Mouse (Mus musculus): ENCODE measurements at regions not wholly inside any gene's neighbourhood (a gene's known extent, or its start where the extent isn't known, plus 50 kb on each side); places are given as distances from the start of the nearest gene placed in this dataset.

- TF ChIP-seq GATA1 (IDR thresholded peaks at IDR 0.05; ENCODE audit: borderline replicate concordance, low read length), result no peak
- TF ChIP-seq FLI1 (IDR thresholded peaks at IDR 0.05; ENCODE audit: low read length), result no peak
These were observed 90.9 kb downstream of the Cdc7 start for GRCm38 (mm10) chr5:107054900-107055452.

Measured in megakaryocyte, embryonic 14.5 days (primary cell).